Mouse (Mus musculus) MEL (cell line): ENCODE measurements around the gene Crim1.

ENCODE experiments used
- CHD2 ChIP-seq: IDR thresholded peaks from 2 replicates; pipeline ENCODE4 v1.6.1; 2011; ENCODE audit warnings: low read length, improper control_type of control experiment
- CTCF ChIP-seq, 3 experiments: IDR thresholded peaks in 2 of 3; conservative IDR thresholded peaks in 1 of 3; 2 replicates each; pipeline ENCODE4 v1.5.1; 2011 to 2012; ENCODE audit warnings: low read length in 3 of 3, low read depth in 2 of 3, mild to moderate bottlenecking in 2 of 3, improper control_type of control experiment in 1 of 3, inconsistent platforms in 1 of 3, mixed read lengths in 1 of 3, moderate library complexity in 1 of 3; ENCODE audit not compliant: control insufficient read depth in 1 of 3, insufficient read depth in 1 of 3, poor library complexity in 1 of 3, severe bottlenecking in 1 of 3
- E2F4 ChIP-seq: IDR thresholded peaks from 2 replicates; pipeline ENCODE4 v1.6.1; 2011; ENCODE audit warnings: low read depth, low read length, improper control_type of control experiment, borderline replicate concordance
- EP300 ChIP-seq, 2 experiments: IDR thresholded peaks; 2 replicates each; pipeline ENCODE4 v1.6.1; 2011; ENCODE audit warnings: improper control_type of control experiment in 2 of 2, low read length in 2 of 2, low read depth in 1 of 2, mild to moderate bottlenecking in 1 of 2
- GATA1 ChIP-seq: IDR thresholded peaks from 2 replicates; pipeline ENCODE4 v1.6.1; 2011; ENCODE audit warnings: low read depth, low read length, improper control_type of control experiment
- HCFC1 ChIP-seq: IDR thresholded peaks from 2 replicates; pipeline ENCODE4 v1.6.1; 2012; ENCODE audit warnings: low read depth, mild to moderate bottlenecking, inconsistent platforms, low read length, improper control_type of control experiment, moderate library complexity
- POLR2A ChIP-seq, 2 experiments: IDR thresholded peaks; 2 replicates each; pipeline ENCODE4 v1.6.1; 2011 to 2012; ENCODE audit warnings: low read length in 2 of 2, mild to moderate bottlenecking in 2 of 2, control low read depth in 1 of 2, improper control_type of control experiment in 1 of 2, low read depth in 1 of 2, moderate library complexity in 1 of 2; ENCODE audit not compliant: control insufficient read depth in 1 of 2, insufficient read depth in 1 of 2, poor library complexity in 1 of 2
- POLR2AphosphoS2 ChIP-seq: IDR thresholded peaks from 2 replicates; pipeline ENCODE4 v1.6.1; 2011; ENCODE audit warnings: low read length, improper control_type of control experiment
- TCF12 ChIP-seq: IDR thresholded peaks from 2 replicates; pipeline ENCODE4 v1.6.1; 2014; ENCODE audit warnings: low read depth, mild to moderate bottlenecking, inconsistent platforms, low read length, improper control_type of control experiment, moderate library complexity
- USF2 ChIP-seq, 2 experiments: IDR thresholded peaks; 2 replicates each; pipeline ENCODE4 v1.6.1; 2011 to 2012; ENCODE audit warnings: improper control_type of control experiment in 2 of 2, low read length in 2 of 2, borderline replicate concordance in 1 of 2, inconsistent platforms in 1 of 2, low read depth in 1 of 2, mild to moderate bottlenecking in 1 of 2; ENCODE audit not compliant: insufficient read depth in 1 of 2

GRCm38 (mm10) chr17:78180766-78181165 lies 19.3 kb upstream of the Crim1 start:
- no peak for TF ChIP-seq CTCF (IDR thresholded peaks at IDR 0.05 in 2 of 3, conservative IDR thresholded peaks at IDR 0.05 in 1 of 3; ENCODE audit: control insufficient read depth in 1 of 3, insufficient read depth in 1 of 3, low read depth in 2 of 3, low read length in 3 of 3, poor library complexity in 1 of 3, severe bottlenecking in 1 of 3)
- no peak for TF ChIP-seq GATA1
- TF ChIP-seq POLR2A (IDR thresholded peaks at IDR 0.05; ENCODE audit: control insufficient read depth in 1 of 2, insufficient read depth in 1 of 2, low read depth in 1 of 2, low read length in 2 of 2, poor library complexity in 1 of 2) = no peak
- no peak for TF ChIP-seq POLR2AphosphoS2
- TF ChIP-seq HCFC1 = no peak
- no peak for TF ChIP-seq E2F4
- TF ChIP-seq USF2 (IDR thresholded peaks at IDR 0.05; ENCODE audit: borderline replicate concordance in 1 of 2, insufficient read depth in 1 of 2, low read depth in 1 of 2, low read length in 2 of 2) = no peak
- no peak for TF ChIP-seq CHD2
- no peak for TF ChIP-seq TCF12
- TF ChIP-seq EP300 (IDR thresholded peaks at IDR 0.05; ENCODE audit: low read depth in 1 of 2, low read length in 2 of 2) = no peak
